Mouse (Mus musculus) c-Kit-positive CD71-positive TER-119-negative erythroid progenitor cells, embryonic 14.5 days (primary cell): ENCODE data around the gene 4930404N11Rik.
A peak's percentile ranks its signal among the peaks of the same experiment; 100 is the strongest.

ENCODE experiments used
- DNase-seq: peaks from one replicate; pipeline ENCODE4 v3.0.0-alpha.2; 2013; ENCODE audit warnings: low read depth

4930404N11Rik gene

DNA sequence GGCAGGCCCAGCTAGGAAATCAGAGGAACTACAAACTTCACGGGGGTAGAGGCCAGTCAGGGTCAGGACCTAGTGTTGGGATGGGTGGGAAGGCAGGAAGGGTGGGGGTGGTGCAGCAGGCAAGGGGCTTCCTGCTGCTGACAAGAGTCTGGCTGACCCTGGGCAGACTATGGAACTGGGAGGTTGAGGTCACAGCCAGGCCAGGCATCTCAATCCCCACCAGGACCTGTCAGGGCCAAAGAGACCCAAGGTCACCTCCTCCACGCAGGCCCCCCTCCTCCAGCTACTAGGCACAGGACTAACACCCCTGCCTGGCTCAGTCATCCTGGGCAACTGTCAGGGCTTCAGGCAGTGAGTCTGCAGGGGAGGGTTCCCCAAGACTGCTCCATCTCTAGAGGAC lies 37.7 kb downstream of the 4930404N11Rik start:
- no peak for DNase-seq

DNA sequence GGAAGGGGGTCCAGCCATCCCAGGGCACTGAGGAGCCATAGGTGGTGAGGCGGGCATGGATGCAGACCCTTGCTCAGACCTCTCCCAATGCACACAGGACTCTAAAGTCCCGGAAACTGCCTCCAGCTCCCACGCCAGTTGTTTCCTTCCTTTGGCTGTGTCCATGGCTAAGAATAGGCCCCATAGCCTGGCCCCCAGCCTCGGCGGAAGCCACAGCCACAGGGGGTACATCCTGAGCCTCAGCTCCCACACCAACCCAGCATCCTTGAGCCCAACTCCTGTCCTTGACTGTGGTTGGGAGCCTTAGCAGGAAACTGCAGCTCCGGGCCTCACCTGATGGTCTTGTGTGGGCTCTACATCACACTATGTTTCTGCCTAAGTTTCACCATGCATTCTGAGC lies 38.8 kb downstream of the 4930404N11Rik start:
- DNase-seq = no peak

DNA sequence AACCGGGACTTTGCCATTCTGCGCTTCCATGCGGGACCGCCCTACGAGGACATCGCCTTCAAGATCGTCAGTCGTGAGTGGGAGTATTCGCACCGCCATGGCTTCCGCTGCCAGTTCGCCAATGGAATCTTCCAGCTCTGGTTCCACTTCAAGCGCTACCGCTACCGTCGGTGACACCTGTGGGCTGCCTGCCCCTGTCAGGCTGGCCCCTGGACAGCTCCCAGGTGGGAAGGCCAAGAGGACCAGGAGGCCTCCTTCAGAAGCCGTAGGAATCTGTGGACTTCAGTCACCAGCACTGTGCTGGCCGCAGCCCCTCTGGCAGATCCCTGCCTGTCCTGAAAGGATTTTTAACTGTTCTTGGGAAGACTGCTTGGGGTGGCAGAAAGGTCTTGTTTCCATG lies 39.8 kb downstream of the 4930404N11Rik start:
- DNase-seq = no peak

DNA sequence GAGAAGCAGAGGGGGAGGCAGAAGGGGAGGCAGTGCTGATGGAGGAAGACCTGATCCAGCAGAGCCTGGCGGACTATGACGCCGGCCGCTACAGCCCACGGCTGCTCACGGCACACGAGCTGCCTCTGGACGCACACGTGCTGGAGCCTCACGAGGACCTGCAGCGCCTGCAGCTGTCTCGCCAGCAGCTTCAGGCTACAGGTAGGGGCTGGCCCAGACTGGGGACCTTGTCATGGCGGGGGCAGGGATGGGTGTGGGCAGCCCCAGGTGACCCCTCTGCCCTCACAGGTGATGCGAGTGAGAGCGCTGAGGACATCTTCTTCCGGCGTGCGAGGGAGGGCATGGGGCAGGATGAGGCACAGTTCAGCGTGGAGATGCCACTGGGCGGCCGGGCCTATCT lies 40.4 kb downstream of the 4930404N11Rik start:
- DNase-seq = no peak

DNA sequence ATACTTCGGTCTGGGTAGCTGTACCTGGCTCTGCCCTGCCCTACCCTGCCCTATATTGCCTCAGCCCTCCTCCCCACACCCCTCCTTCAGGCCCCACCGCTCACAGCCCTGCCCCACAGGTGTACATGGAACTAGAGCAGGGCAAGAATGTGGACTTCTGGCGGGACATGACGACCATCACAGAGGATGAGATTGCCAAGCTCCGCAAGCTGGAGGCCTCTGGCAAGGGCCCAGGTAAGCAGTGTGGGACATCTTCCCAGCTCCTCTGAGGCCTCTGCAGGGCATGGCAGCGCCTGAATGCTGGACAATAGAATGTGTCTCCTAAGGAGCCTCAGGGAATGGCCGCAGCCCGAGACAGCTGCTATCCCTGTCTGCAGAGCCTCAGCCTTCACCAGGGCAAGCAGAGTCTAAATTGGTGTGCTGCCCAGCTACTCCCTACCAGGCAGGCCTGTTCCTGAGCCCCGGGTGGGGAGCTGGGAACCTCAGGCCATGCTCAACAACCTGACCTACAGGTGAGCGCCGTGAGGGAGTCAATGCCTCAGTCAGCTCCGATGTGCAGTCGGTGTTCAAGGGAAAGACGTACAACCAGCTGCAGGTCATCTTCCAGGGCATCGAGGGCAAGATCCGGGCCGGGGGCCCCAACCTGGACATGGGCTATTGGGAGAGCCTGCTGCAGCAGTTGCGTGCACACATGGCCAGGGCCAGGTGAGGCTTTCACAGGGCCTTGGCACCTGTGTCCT lies 41.7 kb downstream of the 4930404N11Rik start:
- DNase-seq = no peak

DNA sequence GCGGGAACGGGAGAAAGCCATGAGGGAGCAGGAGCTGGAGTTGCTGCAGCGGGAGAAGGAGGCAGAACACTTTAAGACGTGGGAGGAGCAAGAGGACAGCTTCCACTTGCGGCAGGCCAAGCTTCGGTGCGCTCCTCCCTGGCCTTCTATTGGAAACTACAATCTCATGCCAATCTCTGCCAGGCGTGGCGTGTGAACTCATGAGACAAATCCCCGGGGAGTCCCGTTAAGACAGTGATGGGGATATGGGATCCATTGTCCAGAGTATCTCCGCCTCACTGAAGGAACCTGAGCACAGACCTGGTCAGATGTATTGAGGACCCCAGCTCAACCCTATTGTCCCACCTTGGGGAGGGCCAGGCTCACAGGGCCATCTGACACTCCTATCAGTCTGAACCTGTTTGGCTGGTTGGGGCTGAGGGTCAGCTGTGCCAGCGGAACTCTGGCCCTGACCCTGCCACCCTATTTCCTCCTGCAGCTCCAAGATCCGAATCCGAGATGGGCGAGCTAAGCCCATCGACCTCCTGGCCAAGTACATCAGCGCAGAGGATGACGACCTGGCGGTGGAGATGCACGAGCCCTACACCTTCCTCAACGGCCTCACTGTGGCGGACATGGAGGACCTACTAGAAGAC lies 42.4 kb downstream of the 4930404N11Rik start:
- DNase-seq = no peak

DNA sequence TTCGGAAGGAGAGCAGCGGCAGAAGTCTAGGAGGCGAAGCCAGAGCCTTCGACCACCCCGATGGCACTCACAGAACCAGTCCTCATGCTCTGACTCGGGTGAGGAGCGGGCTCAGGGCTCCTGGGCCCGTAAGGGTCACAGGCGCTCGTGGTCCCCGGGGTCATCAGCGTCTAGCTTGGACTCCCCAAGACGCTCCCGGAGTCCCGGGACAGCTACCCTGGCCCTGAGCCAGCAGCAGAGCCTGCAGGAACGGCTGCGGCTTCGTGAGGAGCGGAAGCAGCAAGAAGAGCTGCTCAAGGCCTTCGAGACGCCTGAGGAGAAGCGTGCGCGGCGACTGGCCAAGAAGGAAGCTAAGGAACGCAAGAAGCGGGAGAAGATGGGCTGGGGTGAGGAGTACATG lies 43.2 kb downstream of the 4930404N11Rik start:
- no peak for DNase-seq

DNA sequence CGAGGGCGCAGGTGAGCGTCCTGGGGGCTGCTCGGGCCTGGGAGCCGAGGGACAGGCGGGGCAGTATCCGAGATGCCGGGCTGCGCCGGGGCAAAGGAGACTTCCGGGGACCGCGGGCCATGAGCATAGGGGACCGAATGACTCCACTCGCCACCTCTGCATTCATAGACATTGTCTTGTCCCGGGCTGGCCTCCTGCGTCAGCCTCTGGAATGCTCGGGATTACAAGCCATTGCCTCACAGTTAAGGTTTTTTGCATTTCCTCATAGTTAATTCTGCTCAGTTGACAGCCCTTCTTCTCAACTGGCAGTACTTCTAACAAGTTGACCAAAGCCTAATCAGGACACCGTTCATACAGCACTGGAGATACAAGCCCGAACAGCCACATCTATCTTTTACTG lies 44.2 kb downstream of the 4930404N11Rik start:
- no peak for DNase-seq

DNA sequence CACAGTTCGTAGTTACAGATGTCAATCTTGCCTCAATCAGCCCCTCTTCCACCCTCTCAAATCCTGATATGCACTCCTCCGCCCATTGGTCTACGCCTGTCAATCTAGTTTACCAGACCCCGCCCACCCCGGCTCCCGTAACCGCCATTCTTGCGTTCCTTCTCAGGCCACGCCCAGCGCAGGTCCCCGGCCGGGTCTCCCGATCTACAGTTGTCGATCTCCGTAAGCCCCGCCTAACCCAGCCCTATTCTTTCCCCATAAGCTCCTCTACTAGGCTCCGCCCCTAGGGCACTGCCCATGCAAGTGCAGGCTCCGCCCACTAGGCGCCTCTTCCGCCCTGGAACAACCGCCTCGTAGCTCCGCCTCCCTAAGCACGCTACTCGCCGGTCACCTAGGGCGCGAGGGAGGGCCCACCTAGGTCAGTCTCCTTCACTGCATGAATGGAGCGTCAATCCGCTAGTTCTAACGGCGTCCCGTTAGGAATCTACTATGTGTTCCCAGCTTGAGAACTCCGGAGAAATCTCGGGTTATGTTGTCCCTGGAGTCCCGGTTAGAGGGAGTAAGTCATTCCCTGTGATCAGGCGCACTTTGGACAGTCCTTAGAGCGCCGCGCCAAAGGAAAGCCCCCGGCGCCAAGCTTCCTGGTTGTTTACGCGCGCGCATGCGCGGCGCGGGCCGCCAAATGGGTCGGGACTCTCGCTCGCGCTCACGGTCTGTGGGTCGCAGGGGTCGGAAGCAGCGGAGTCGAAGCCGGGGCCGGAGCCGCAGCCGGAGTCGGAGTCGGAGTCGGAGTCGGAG lies 44.9 kb downstream of the 4930404N11Rik start, which contains the start of gene Cactin:
Cactin (plus strand) TSS at position 554 of the 798 bp plus-strand sequence.
- DNase-seq = peak; percentile 100

DNA sequence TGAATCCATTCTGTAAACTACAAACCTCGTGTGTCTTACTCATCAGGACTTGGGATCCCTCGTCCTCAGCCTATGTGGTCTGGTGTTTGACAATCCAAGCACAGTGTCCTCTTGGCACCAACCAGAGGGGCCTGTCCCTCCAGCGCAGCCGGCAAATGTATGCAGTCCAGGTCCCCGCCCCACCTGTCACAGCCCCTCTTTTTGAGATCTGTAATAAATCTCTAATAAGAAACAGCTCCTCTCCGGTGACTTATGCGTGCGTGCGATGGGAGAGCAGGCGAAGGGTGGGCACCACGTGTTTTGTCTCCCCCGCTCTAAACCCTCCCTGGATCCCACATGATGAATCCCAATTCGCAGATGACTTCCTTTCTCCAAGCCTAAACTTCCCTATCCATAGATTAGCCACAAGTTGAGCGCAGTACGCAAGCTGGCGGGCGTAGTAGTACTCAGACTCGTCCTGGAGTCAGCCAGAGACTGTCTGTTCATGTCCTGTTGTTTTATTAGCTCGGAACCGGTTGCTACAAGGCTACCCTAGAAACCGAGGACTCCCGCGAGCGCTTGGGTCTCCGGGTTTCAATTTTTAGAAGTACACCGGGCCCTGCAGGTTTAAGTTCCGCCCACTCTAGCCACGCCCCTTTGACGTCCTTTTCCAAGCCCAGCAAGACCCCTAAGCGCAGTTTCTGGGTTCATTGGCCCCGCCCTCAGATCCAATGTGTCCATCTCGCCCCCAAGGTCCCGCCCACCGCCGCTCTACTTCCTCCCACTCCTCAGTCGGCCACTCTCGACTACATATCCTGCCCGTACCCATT lies 45.7 kb downstream of the 4930404N11Rik start:
- DNase-seq = peak; percentile 99

DNA sequence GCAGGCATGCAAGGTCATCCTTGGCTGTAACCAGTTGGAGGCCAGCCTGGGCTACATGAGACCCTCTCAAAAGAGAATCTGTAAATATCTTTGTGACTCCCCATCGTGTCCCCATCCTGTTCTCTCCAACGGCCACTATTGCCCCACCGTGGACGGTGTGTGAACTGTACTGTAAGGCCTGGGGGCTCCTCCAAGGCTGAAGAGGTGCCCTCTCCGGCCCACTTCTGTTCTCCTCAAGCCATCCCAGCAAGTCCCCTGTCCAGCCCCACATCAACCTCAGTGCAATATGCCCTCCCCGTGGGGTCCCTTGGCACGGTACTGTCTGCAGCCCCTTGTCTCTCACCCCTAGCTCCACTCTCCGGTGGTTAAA lies 46.3 kb downstream of the 4930404N11Rik start:
- DNase-seq = no peak

DNA sequence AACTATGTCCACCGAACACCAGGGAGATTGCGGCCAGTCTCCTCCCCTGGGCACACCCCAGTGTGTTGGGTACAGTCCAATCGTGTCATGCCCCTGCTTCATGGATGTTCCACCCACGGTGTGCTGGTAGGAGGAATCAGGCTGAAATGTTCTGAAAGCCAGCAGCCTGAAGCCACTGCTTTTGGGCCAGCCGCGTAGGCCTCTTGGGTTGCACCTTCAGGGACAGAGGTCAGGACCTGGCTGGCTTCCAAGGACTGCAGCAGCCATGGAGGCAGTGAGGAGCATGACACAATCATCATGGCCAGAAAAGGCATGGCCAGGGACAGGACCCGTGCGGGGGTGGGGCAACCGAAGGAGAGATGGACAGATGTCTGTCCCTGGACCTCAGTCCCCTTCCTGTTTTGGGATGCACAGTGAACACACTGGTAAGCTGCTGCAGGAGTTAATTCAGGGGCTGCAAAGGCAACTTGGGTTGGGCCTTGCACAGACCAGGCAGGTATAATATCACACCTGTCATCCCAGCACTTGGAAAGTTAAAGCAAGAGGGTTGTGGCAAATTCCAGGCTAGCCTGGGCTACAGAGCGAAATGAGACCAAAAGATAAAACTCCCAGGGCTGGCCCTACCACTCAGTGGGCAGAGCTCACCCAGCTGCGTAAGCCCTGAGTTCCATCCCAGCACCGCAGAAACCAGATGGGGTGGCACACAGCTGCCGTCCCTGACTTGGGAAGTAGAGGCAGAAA lies 46.9 kb downstream of the 4930404N11Rik start:
- DNase-seq = no peak

DNA sequence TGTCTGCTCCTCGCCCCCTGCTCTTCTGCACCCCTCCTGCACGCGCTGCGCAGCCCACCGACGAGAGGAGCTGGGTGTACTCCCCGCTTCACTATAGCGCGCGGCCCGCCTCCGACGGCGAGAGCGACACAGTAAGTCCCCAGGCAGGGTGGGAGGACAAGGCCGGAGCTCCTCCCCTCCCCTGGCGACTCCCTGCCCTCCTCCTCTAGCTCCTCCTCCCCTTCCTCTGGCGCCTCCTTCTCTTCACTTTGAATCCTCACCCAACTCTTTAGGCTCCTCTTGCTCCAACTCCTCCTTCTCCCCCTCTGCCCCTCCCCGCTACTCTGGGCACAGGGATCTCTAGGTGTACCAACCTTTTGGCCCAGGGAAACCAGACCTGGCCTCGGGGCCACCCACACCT lies 48.3 kb downstream of the 4930404N11Rik start:
- DNase-seq = peak; percentile 68

DNA sequence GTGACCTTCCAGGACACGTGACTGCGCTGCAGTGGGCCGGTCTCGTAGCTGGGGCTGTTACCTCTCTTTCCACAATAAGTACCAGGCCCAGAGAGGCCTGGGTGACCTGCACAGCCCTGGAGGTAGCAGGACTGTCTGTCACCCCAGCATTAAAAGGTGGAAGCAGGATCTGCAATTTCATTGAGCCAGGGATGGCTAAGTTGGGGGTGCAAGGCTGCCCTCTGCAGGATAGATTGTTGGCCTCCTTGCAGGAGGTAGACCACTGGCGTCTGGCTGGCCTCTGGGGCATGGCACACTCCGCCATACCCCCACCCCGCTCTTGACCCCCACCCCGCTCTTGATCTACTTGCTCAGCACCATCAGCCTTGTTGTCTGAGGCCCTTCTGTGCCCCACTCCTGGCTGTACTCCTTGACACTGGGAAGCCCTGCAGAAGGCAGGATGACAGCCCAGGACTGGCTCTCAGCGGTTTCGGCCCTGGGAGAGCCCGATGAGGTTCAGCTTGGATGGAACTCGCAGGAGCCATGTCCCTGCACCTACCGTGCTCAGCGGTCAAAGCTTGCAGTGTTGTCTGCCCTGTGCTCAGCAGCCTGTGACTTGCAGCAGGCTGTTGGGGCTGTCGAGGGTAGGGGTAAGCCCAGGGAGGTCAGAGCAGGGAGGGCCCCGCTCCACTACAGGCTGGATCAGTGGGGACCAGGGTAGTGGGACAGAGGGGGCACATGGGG lies 49.1 kb downstream of the 4930404N11Rik start:
- no peak for DNase-seq

DNA sequence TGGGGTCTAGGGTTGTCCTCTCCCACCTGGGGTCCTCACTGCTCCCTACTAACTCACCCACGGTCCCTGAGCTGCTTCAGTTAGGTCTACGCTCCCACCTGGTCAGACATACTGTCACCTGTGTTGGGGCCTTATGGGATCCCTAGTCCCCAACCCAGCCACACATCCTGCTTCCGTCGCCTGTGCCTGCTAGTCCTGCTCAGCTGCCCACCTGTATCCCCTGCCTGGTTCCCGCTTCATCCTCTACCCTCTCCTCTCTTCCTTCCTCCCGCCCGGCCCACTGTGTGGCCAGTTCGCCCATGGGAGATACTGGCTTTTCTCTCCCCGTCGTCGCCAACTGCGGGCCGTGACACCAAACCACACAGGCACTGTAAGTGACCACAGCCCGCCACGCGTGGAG lies 50.0 kb downstream of the 4930404N11Rik start:
- no peak for DNase-seq

DNA sequence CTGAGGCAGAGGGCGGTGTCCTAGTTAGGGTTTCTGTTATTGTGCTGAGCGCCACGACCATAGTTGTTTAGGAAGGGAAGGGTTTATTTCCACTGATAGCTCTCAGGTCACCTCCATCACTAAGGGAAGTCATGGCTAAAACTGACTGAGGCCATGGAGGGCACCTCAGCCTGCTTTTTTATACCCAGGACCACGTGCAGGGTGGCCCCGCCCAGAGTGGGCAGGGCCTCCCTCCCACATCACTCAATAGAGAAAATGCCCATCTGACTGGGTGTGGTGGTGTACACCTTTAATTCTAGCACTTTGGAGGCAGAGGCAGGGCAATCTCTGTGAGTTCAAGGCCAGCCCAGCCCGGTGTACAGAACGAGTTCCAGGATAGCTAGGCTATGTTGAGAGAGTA lies 51.4 kb downstream of the 4930404N11Rik start:
- DNase-seq = no peak

DNA sequence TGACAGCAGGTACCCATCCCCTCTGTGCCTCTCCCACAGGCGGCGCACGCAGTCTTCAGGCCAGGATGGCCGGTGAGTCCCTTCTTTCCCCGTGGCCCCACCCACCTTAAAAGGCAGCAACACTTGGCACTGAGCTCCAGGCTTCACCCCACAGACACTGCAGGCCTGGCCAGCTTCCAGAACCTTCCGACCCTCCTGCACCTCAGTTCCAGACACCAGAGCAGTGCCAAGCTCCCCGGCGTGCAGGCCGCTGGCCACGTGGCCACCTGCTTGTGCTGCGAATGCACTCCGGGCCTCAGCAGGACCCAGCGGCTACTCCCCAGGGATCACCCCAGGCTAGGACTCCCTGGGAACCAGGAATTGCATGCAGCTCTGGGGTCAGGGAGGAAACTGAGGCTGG lies 52.0 kb downstream of the 4930404N11Rik start:
- no peak for DNase-seq
